Mouse (Mus musculus): ENCODE data around the gene Mre11a.

The Mre11a gene

DNA sequence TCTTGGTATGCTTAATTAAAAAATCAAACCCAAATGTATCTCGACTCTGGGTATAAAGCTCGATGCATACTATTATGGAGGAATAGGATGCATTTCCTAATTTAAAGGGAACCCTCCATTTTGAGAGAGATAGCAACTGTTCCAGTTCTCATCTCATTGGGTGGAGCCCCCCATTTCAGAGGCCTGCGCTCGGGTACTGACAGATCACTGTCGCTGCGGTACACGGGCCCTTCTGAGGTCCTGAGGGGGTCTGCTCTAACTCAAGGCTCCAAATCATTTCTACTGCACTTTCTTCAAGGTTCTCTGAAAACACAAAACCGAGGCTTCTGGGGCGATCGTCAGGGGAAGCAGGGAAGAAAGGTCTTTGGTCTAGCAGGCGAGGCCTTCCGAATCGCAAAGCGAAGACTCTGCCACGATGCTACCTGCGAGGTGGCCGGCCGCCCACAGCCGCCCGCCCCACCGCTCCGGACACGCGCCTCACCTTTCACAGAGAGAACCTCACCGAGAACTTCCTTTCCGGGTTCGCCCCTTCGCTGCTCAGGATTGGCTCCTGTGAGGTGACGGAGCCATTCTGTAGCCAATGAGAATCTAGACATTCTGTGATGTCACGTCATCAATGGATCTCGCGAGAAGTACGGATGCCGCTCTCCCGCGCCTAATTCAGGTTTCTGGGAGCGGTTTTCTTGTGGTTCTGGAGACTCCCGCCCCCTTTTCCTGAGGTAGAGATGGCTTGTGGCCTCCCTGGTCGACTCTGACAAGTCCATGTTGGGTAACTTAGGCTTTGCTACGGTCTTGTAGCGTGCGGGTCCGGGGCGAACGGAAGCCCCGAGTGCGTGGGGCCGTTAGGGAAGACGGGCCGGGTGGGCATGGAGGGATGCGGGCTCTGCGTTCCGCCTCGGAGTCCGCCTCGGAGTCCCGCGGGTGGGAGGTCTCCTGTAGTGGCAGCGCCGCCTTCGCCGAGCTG is at the start of gene Mre11a, which contains the start of gene Ankrd49:
Mre11a (plus strand) TSS at position 616 of the 964 bp plus-strand sequence.
Ankrd49 (minus strand) TSS at position 818 of the 964 bp plus-strand sequence.
- peak; percentile 80 for DNase-seq

DNA sequence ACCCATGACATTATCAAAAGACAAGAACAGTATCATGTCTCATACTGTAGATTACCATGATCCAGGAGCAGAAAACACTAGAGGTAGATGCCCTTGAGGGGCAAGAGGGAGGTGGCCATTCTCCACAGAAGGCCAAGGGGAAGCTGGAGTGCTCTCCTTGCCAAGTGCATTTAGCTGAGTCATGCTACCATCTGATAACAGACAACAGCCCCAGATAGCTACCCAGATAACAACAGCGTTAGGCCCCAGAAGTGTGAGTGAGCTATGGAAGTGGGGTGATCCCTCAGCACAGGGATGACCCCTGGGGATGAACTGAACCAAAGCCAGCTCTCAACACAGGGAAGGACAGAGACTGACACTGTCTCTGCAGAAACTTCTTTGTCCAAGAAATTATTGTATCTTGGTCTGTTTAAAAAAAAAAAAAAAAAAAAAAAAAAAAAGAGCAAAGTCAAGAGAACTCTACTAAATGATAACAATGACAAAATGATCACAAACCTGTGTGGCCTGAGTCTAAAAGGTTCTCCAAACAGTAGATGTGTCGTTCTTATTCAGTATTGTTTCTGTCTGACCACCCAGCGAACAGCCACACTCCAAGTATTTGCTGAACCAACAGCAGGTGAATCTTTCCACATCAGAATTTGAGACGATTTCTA is 44.8 kb upstream of the Mre11a start:
- no peak for DNase-seq

DNA sequence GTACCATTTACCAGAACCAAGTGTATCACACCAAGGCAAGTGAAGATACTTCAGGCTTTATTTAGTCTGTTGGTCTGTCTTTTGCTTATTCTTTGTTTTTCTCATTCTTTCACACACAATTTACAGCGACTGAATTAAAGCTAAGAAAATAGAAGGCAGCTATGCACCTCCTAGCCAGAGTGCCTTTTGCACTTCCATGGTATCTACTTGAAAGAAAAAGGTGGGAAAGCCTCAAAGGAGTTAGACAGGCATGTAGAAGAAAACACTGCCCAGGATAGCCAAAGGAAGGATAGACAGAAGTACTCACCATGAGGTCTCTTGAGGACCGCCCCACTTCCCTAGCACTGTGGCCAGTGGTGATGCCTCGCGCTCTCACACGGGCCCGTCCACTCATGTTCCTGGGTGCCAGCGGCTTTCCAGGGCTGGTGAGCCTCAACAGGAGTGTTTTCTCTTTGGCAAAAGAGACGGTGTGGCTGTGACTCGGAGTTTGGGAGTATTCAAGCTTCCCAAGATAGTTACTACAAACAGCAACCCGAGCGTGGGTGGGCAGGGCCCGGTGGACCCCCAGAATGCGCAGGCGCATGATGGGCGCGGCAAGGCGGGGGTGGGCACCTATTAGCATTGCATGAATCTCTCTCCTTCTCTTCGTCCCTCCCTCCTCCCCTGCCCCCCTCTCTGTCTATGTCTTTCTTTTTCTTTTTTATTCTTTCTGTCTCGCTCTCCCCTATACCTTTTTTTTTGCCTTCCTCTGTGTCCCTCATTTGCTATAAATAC is 44.1 kb upstream of the Mre11a start, which contains the start of gene Piwil4:
Piwil4 (minus strand) TSS at position 583 of the 774 bp plus-strand sequence.
- no peak for DNase-seq

DNA sequence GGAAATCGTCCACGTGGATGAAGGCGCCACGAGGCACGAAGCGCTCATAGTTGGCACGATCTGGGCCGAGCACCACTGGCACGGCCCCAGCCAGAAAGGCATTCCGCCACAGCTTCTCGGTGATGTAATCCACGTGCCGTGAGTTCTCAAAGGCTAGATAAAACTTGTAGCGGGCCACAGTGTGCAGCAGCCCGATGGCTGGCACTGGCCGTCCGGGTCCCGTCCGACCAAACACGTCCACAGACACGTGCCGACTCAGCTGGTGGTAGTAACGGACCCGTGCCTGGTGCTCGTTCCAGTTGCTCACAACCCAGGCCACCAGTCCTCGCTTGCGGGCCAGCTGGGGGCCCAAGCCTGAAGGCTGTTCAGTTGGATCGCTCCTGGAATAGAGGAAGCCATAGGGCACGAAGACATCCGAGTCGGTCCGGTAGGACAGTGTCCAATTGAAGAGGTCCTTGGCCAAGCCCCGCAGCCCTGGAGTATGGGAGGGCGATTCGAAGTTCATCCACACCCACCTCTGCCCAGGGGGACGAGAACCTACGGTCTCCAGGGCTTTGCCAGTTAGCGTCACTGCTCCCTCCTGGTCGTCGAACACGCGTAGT is 33.5 kb upstream of the Mre11a start:
- no peak for DNase-seq

DNA sequence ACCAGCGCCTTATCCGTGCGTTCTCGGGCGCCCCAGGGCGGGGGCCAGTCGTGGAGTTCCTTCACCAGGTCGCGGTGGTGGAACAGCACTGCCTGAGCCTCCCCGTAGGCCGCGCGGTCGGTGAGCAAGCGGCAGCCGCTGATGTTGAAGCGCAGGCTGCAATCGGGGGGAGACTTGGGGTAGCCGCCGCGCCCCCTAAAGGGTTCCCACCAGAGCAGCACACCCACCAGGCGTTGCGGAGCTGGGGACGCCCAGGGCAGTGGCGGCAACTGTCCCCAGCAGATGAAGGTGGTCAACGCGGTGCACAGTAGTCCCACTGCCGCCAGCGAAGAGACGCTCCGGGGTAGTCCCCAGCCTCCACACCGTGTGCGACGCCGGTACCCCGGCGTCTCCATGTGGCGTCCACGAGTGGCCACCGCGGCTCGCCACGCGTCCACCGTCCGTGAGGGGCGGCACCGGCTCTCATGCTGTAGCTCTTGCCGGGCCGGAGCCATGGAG is 32.9 kb upstream of the Mre11a start:
- peak; percentile 40 for DNase-seq

DNA sequence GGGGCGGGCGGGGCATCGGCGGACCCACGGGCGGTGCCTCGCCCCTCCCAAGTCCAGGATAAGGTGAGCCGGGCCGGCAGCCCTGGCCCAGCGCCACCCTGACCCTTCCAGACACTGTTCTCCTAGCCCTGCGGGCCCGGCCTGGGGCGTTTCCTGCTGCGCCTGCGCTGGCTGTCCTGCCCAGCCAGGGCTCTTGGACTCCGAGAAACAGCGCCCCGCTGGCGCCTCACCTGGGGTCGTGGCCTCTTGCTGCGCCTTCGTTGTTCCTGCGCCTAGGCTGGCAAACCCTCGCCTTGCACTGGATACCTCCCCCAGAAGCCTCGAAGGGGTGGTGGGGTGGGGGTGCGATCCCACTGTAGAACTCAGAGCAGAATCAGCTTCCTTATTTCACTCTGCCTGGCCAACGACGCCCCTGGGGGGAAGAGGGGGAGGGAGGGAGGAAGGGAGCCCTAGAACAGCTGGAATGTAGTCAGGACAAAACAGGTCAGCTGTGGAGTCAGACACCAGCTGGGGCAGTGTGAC is 32.4 kb upstream of the Mre11a start, which contains the start of gene Fut4:
Fut4 (minus strand) TSS at position 393 of the 522 bp plus-strand sequence.
- DNase-seq = peak; percentile 30

DNA sequence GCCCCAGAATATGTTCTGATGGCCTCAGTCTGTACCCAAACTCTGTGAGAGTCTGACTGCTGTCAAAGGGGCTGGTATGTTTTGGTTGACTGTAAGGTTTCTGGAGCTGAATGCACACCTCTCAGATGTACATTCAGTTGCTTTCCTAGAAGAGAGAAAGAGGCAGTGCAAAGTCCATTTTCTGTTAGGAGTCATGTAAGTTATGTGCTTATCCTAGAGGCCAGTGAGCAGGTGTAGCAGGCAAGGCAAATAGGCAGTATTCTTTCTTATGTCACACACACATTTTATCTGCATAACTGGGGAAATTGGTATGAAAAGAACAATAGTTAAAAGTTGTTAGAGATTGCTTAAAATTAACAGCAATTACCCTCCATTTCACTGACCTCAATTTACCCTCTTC is 30.5 kb upstream of the Mre11a start:
- DNase-seq = no peak

DNA sequence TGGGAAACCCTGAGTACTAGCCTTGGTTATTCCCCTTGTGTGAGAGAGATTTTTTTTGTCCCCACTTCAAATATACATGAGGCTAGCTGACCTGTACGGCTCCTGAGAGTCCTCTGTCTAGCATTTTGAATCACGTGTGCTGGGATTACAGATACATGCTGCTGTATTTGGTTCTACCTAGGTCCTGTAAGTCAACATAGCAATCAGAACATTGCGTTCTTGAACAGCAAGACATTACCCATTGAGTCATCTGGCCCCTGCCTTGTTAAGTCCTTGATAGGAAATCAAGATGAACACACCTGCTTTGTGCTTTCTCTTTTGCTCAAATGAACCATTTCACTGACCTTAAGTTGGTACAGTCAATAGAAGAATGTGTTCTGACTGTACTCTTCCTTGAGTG is 30.0 kb upstream of the Mre11a start:
- DNase-seq = no peak

DNA sequence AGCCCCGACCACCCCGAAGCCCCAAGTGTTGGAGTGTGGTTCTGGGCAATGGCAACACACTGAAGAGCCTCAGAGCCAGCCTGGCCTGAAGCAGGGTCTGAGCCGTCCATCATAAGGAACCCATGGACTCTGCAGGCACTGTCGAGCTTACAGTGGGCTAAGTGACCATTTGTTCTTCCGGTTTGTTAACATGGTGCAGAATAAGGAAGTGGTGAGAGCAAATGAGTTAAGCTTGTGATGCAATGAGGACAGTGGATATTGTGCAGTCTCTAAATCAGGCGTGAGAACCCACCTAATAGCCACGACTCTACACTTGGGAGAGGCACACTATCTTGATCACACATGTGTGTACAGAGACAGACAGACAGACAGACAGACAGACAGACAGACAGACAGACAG is 25.9 kb upstream of the Mre11a start:
- no peak for DNase-seq

DNA sequence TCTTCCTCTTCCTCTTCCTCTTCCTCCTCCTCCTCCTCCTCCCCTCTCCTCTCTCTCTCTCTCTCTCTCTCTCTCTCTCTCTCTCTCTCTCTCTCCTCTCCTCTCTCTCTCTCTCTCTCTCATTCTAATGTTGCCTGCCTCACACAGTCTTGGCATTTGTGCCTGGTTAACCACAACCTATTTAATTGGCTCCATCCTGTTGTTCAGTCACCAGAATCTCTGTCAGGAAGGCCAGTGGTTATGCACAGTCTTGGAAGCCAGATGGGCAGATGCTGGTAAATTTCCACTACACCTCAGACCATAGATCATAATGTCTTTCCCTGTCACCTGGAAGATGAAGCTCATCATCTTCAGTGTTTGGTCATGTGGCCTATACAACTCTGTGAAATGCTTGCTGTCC is 25.2 kb upstream of the Mre11a start:
- no peak for DNase-seq

DNA sequence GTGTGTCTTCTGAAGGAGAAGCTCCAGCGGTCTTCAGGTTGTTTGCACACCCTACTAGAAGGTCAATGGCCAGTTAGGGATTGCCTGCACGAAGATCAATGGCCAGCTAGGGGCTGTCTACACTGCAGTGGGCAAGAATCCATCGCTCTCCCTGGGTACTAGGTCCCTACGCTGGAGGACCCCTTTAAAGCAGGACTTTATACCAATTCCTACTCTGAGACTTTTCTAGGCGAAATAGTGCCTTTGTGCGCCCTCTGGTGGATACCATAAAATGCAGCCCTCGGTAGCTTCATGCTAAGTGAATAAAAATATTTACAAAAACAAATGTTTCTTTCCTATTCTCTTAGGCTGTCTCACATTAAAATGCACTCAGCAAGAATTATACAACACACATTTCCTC is 19.7 kb upstream of the Mre11a start:
- DNase-seq = peak; percentile 74

DNA sequence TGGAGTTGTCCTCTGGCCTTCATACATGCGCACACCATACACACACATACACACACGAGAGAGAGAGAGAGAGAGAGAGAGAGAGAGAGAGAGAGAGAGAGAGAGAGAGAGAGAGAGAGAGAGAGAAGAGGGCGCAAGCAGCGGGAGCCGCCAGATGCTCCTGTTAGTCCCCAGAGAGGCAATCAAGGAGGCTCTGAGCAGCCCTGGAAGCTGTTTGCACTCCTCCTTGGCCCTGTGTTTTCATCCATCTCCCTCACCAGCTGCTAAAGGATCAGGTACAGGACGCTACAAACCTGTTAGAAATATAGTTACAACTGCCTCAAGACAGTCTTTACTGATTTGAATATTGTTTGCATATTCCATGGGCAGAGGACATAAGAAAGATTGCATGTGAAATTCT is 14.6 kb upstream of the Mre11a start:
- no peak for DNase-seq

DNA sequence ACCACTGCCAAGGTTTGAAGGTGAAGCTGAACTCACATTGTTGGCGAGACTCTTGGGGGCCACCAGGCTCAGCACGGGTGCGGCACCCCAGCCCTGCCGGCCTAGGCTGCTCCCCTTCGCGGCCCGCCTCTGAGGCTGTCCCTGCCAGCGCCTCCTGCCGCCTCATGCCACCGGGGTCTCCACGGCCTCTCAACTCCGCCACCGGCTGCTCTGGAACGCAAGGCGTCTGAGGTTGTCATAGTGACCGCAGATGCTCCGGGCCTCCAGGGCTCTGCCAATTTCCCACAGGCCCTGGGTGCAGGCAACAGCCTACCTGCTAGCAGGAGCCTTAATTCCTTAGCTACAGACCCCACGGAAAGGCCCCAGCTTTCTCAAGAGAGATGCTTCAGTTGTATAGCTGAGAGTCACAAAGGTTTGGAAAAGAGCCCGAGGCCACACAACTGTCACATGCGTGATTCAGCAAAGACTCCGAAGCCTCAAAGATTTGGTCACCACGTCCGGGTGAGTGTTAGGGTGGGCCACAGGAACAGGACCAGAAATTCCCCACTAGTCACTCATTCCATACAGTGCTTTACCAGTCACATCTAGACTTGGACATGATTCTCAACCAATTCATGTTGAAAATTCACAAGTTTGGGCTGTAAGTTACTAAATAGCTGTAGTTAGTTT is 13.5 kb upstream of the Mre11a start, which contains the start of gene 1700012B09Rik:
1700012B09Rik (minus strand) TSS at position 228 of the 669 bp plus-strand sequence.
- DNase-seq = no peak

DNA sequence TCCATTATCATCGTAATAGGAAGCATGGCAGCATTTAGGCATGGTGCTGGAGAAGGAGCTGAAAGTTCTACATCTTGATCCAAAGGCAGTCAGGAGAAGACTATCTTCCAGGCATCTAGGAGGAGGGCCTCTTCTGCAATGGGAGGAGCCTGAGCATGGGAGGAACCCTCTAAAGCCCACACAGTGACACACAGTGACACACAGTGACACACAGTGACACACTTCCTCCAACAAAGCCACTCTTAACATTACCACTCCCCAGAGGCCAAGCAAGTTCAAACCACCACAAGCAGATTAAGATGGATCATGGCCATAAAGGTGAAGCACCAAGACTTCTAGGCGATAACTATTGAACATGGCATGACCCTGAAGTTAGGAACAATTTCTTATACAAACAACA is 12.4 kb upstream of the Mre11a start:
- no peak for DNase-seq

DNA sequence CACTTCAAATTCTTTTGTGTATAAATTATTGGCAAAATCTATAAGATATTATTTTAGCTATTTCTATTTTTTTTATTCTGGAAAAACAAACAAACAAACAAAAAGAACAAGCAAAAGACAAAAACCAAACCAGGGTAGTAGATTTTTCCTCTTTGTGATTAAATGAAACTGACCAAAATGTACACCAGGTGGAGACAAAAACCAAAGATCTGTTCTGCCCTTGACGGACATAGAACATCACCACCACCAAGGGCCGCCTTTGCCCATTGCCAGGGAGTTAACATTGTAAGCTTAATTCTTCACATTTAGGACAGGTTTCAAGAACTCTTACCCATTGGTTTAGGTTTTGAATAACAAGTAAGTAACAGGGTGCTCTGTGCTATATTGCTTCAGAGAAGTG is 10.6 kb upstream of the Mre11a start:
- no peak for DNase-seq

DNA sequence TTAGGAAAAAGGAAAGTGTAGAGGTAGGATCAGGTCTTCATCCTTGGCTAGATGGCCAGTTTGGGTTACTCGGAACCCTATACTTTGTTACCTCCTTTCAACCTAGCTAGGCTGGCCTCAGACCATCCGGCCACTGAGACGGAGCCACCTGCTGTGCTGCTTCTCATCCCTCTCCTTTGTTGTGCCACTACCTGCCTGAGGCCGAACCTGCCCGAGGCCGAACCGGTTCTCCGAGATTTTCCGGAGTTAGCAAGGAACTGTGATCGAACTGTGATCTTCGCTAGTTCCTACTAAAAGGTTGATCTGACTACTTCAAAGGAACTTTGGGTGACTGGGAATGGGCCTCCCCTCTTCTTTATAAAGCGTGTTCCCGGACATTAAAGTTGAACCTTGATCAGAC is 6.1 kb upstream of the Mre11a start:
- no peak for DNase-seq

DNA sequence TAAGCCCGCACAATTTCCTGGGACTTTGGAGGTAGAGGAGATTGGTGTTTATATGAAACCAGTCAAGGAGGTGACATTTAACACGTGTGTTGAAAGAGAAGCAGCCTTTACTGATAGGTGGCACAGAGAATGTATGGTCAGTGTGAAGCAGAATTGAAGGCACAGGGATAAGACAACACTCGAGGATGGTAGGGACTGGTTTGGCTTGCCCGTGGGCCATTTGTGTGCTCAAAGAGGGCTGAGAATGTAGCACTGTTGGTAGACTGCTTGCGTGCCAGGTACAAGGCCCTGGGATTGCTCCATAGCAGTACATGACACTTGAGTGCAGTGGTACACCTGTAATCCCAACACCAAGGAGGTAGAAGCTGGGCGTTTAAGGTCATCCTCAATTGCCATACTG is 2.9 kb downstream of the Mre11a start:
- no peak for DNase-seq

DNA sequence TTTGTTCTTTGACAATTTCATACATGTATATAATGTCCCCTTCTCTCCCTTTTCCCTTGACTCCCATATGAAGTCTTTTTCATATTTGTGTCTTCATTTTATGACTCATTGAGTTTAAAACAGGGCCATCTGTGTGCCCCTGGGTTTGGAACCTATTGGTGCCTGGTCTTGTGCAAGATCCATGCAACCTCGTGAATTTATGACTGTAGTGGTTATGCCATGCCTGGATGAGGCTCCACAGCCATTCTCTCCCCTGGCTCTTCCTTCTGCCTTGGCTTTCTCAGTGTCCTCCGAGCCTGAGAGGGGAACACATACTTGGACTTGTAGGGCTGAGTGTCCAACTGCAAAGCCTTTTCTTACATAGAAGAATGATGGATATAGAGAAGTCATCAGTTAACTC is 21.3 kb downstream of the Mre11a start:
- DNase-seq = no peak

DNA sequence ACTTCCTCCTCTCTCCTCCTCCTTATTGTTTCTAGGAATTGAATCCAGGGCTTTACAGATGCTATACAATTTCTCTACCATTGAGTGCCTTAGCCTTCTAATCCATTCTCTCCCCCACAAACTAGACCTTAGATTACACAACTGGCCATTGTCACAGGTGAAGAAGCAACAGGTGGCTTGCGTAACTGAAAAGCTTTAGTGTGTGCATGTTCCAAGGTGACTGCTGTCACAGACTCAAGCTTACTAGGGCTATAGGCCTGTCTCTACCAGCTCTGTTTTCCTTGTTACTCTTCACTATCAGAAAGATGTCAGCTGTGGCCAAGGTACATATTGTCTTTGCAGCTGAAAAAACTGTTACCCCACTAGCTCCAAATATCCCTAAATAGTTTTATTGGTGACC is 22.3 kb downstream of the Mre11a start:
- no peak for DNase-seq

DNA sequence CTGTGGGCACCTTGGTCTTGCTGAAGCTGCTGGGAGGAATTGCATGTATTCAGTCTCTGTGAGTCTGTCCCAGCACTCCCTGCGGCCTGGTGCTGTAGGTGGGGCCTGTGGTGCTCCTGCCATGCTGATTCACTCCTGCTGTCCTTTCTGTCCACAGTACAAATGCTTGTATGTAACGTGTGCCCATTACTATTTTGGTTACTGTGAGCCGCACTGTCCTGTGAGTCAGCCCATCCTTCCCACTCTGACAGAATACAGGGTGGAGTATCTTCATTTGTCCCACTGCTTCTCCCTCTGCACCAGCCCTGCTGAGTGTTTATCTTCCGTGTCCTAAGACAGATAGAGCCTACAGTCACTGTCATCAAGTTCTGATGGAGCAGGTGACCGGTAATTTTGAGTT is 25.7 kb downstream of the Mre11a start:
- DNase-seq = no peak

DNA sequence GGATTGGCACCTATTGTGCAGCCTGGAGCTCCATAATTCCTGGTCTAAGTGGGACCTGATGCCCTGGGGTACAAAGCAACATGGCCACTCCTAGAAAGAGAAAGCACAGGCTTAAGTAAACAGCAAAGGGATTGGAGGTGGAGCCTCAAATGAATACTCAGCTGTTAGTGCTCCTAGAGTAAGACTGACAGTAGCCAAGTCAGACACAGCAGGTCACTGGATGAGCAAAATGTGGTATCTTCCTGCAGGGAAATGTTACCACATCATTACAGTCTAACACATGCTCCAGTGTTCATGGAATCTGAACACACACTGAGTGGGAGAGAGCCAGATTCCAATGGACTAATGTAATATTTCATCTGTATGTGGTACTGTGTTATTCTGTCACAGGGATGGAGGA is 36.9 kb downstream of the Mre11a start:
- no peak for DNase-seq

DNA sequence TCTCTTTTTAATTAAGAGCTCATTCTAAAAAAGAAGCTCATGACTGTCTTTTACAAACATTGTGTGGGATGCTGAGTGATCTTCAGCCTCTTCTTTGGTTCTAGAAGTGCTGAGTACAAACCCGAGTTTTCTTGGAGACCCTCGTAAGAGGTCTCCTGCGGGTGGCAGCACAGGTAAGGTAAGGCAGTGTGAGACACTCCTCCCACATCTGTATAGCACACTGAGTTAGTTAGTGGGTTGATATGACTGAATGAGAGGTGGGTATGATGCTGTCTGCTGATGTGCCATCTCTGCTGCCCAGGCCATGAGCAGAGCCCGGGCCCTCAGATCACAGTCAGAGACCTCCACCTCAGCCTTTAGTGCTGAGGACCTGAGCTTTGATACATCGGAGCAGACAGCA is 40.4 kb downstream of the Mre11a start:
- no peak for DNase-seq
